Comparison of ENCODE assay signal across 24 mouse cellular contexts in genomic region chr14:117013554-117014117, GRCm38 (mm10).
DNase-seq lines count a peak whose midpoint lies in the region; ATAC-seq lines count a peak whose summit lies in the region.
"Had no signal": no experiment of that assay in that cellular context is flagged by ENCODE, and none has a peak within 500 bp of the region (broad histone marks: within the 10 kb centered on the region; RNA-seq: fewer than 3 reads in every experiment).

No protein-coding gene starts in this region.

- H3K27ac ChIP-seq in liver, embryonic 11.5 days (ENCODE audit: low read depth, low read length): no peak overlapping the region
- H3K27ac ChIP-seq in forebrain, embryonic 15.5 days (replicated peaks): peak overlapping the region; percentile 42
- H3K27ac ChIP-seq: hindbrain, embryonic 13.5 days; left cerebral cortex, adult 2 months; liver, embryonic 14.5 days; macrophage had no signal

- no peaks in the 10 kb centered on the region for H3K27me3 ChIP-seq in liver, embryonic 11.5 days (replicated peaks; ENCODE audit: control insufficient read depth, insufficient read depth, low read length)
- H3K27me3 ChIP-seq in forebrain, embryonic 15.5 days: no peaks in the 10 kb centered on the region
- H3K27me3 ChIP-seq: hindbrain, embryonic 13.5 days had no signal

- no peak overlapping the region for H3K4me3 ChIP-seq in liver, embryonic 11.5 days (ENCODE audit: low read depth, low read length)
- no peak overlapping the region for H3K4me3 ChIP-seq in forebrain, embryonic 15.5 days
- H3K4me3 ChIP-seq: hindbrain, embryonic 13.5 days; left cerebral cortex, adult 2 months had no signal

- H3K9ac ChIP-seq in liver, embryonic 11.5 days (ENCODE audit: low read depth, low read length): no peak overlapping the region
- no peak overlapping the region for H3K9ac ChIP-seq in forebrain, embryonic 15.5 days (replicated peaks)
- H3K9ac ChIP-seq: hindbrain, embryonic 13.5 days; liver, embryonic 14.5 days had no signal

- no peak overlapping the region for H3K4me2 ChIP-seq in liver, embryonic 11.5 days
- H3K4me2 ChIP-seq in forebrain, embryonic 15.5 days (replicated peaks): no peak overlapping the region
- H3K4me2 ChIP-seq: heart, embryonic 11.5 days; hindbrain, embryonic 13.5 days had no signal

- H3K9me3 ChIP-seq in liver, embryonic 11.5 days (ENCODE audit: control insufficient read depth, low read length): no peaks in the 10 kb centered on the region
- no peaks in the 10 kb centered on the region for H3K9me3 ChIP-seq in forebrain, embryonic 15.5 days
- H3K9me3 ChIP-seq: hindbrain, embryonic 13.5 days had no signal

- peak; percentile 13 for DNase-seq in heart, adult 11 months
- DNase-seq in heart, adult 8-10 months (ENCODE audit: low spot score): no peak
- no peak for DNase-seq in liver, embryonic 11.5 days (ENCODE audit: low spot score)
- no peak for DNase-seq in liver
- no peak for DNase-seq in adrenal gland, adult 18-20 months (ENCODE audit: low spot score in 2 of 2)
- DNase-seq in left cerebral cortex, adult 11 months (ENCODE audit: low spot score): no peak
- DNase-seq: adrenal gland, postnatal 25 days; cerebellum, adult 18-20 months; gastrocnemius, postnatal 14 days; heart, postnatal 36 days; kidney, adult 9 months; lung, adult 2 months; lung, postnatal 10 days; midbrain, embryonic 14.5 days; spleen, adult 18-20 months; thymus, postnatal 14 days had no signal

- H3K4me1 ChIP-seq in liver, embryonic 11.5 days (replicated peaks; ENCODE audit: control insufficient read depth, insufficient read depth, low read length): no peaks in the 10 kb centered on the region
- peaks cover 10% of the 10 kb centered on the region for H3K4me1 ChIP-seq in forebrain, embryonic 15.5 days

- 64% methylated on average over 3 of the region's 3 CpGs for WGBS in liver, embryonic 11.5 days
- WGBS in forebrain, embryonic 15.5 days: 35% methylated on average over 3 of the region's 3 CpGs

- ATAC-seq in liver, embryonic 11.5 days (replicated peaks; ENCODE audit: low FRiP score): 0 out of 2 replicates have a peak, but pooled peaks have one; percentile 18
- no peak for ATAC-seq in forebrain, embryonic 15.5 days (replicated peaks)
- ATAC-seq: CD4-positive, CD25-positive, alpha-beta regulatory T cell, adult 4 months; intestine, embryonic 16.5 days had no signal

- H3K36me3 ChIP-seq in liver, embryonic 11.5 days (ENCODE audit: control insufficient read depth, insufficient read depth, low read length): no peaks in the 10 kb centered on the region
- no peaks in the 10 kb centered on the region for H3K36me3 ChIP-seq in forebrain, embryonic 15.5 days
- H3K36me3 ChIP-seq: hindbrain, embryonic 13.5 days had no signal
